Mouse (Mus musculus) embryo, embryonic 10.5 days (tissue): ENCODE measurements at regions not wholly inside any gene's neighbourhood (a gene's known extent, or its start where the extent isn't known, plus 50 kb on each side); places are given as distances from the start of the nearest gene placed in this dataset.
"Not testable (repeated sequence)": the region's sequence is repeated elsewhere in the genome, so short reads cannot be mapped to it uniquely, and the experiment has no call there.

Experiments used
- DNase-seq: peaks from one replicate; pipeline ENCODE4 v3.0.0-alpha.2; 2015; ENCODE audit warnings: low spot score

DNA sequence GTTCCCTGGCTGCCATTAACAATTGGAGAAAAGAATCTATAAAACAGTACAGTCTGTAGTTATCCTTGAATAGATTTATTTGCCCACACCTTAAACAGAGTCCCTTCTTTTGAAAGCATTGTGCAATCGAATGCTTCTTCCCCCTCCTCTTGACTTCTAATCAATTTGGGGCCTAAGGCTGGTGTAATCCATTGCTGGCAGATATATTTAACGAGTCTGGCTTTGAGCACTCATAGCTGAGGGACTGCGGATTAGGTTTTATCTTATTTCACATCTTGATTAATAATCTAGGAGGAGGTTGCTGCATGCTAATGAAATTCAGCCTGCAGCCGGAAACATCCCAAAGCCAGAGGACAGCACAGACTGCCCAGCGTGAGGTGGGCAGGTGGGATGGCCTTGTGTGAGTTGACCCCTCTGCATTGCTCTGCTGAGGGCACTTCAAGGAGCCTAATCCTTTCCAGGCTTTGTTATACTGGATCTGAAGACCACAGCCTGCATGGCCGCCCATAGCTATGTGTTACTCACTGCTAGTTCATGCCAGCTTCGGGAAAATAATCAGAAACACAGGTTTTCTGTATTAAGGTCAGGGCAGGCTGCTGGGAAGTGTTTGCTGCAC is 163.6 kb downstream of the Mterf1b start:
- DNase-seq, result no peak

DNA sequence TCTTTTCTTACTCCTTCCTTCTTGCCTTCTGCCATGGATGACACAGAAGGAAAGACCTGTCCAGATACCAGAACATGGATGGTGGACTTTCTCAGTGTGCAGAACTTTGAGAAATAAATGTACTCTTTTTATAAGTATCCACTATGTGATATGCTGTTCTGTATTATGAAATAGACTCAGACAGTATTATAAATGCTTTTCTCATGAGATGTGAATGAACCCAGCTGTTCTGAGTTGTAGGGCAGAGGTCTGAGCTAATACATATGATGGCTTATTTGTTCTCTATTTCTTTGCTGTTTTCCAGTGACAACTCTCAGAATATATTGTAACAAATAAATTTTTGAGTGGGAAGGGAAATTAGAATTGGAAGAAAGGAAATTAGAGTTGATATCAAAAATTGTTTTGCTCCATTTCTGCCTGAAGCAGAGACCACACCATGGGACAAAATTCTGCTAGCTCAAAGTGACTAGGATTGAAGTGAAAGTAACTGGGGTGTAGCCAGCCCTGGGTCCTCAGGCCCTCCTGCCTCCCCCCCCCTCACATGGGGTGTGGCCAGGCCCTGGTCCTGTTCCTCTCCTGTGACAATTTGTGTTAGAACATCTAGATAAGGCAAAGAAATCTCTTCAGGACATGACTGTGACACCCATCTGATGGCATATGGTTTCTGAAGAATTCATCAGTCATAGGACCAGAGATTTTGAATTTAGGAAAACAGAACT is 164.5 kb downstream of the Mterf1b start:
- not testable (repeated sequence) for DNase-seq

DNA sequence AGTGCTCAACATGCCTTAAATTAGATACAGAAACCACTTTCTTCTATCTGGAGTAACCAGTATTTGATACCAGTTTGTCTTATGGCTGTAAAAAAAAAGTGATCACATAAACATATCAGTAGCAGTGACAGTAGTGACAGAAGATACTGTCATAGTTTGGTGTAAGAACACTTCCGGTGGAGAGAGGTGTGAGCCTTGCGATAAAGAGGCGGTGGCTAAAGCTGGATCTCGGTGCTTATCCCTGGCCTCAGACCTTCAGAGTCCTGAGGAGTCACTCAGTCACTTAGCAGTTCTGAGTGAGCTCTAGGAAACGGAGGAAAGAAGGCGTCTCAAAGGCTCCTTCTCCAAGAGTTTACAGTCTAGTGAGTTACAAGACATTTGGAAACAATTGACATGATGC is 169.4 kb downstream of the Mterf1b start:
- DNase-seq, result not testable (repeated sequence)

DNA sequence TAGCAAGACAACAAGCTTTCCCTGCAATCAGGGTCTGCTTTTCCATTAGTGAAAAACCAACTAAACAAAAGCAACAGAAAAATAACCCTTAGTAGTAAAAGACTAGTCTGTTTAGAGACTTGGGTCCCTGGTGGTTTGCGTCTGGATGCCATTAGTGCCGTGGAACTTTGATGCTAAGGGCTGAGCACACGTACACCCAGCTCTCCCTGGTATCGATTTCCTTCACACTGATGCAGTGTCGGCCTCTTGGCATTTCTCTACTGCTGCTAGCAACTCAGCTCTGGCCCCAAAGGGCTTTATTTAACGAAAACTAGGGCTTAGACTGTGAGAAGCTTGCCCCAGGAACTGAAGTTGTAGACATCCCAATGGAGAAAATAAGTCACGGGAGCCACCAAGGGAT is 192.6 kb downstream of the Mterf1b start:
- not testable (repeated sequence) for DNase-seq

DNA sequence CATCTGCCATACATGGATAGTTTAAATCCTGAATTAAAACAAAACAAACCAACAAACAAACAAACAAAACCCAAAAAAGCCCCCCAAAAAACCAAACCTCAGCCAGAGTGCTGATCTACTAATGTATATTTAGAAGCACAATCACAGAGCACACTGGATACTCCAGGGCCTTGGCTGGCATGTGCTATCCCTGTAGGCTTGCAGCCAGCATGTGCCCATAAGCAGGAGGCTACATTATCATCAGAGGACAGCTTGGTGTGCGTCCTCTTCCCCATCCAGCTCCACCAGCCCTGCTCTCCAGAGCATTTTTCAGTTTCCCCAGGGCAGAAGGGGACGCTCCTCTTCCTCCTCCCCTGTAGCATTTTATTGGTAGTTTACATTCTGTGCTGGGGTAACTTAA is 198.9 kb downstream of the Mterf1b start:
- DNase-seq, result no peak

DNA sequence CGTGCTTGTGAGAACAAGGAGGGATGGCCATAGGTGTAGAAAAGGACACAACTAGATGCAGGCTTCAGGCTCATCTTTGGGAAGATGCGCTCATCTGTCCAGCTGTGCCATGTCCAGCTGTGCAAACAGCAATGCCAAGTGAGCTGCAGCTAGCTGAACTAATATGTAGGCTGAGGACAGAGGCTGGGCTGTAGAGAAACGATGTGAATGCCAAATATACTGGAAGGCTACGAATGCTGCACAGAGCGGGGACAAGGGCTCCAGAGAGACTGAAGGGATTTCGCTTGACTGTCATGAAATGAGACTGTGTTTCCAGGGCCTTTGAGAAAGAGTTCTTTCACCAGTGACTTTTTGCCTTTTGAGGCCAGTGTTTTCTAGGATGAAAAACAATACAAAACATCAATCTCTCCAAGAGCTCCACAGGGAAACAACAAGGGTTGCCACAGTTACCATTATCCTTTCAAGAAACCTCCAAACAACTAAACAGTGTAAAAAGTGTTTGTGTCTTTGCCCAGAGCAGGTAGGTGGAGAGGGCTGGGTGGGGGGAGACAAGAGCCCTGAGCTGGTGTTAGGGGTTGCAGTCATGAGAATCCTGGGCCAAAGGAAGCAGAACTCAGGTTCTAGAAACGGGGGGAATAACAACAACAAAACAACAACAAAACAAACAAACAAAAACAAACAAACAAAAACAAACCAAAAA is 202.3 kb downstream of the Mterf1b start:
- DNase-seq, result not testable (repeated sequence)

DNA sequence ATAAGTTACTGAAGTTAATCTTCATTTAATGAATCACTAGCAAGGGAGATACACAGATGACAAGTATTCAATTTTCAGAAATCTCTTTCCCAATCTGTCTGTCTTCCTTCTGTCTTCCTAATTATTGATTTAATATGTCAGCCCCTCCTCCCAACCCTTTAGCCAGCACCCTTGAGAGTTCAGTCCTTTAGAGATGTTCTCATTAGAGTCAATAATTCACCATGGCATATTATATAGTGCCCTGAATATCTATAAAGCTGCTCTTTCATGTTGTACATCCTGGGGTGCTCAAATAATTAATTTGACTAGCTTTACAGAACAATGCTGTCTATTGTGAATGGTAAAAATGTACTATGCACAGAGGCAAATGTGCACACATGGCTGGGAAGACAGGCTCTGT is 205.9 kb downstream of the Mterf1b start:
- DNase-seq, result no peak

DNA sequence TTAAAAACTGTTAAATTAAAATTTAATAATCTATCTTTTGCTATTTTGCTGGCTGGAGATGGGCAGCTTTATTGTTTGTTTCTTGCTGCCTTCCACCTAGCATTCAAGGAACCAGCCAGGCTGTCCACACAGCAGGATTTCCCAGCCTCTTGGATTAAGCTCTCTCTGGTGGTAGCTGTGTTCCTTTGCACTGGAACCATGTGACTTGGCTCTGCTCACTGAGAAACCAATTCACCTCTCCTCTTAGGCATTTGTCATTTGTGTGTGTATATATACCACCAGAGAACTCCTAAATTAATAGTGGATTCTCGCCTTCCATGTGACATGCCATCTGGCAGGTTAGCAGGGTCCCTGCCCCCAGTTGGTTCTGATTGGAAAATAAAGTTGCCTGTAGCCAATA is 225.6 kb downstream of the Mterf1b start:
- no peak for DNase-seq
